Mouse (Mus musculus): Measurements from ENCODE around the gene Gm43302. TPM values are rescaled to one million over a fixed set of nuclear protein-coding genes. Genes with fewer than 3 reads are reported as not detected.
"Not testable (repeated sequence)": the region's sequence is repeated elsewhere in the genome, so short reads cannot be mapped to it uniquely, and the experiment has no call there.

Gm43302 gene
- not detected in 2 replicates for polyA plus RNA-seq (2015; fragmentation: Nextera tagmentation; extraction: Ambion mirVana)

GRCm38 (mm10) chr5:105293226-105294165 is at the start of gene Gm43302, which contains the start of gene Gbp6:
TSS of gene Gm43302 (minus strand) at chr5:105293695.
TSS of gene Gbp6 (minus strand) at chr5:105293698.
- H3K9me3 ChIP-seq, H3K27me3 ChIP-seq, H3K9ac ChIP-seq, H3K4me3 ChIP-seq, H3K36me3 ChIP-seq: not testable (repeated sequence)
- Histone ChIP-seq H3K27ac (peak within 1 kb of the TSS; percentile 66), H3K4me1 (0 out of 2 replicates have a peak, but pooled peaks cover 10% of the 10 kb centered on the region), H3K4me2 (peak within 1 kb of the TSS; percentile 27)
- 10% methylated on average over 3 of the region's 3 CpGs for WGBS
- peak; percentile 85 for ATAC-seq (ENCODE audit: borderline replicate concordance, extremely low read depth, low FRiP score, low TSS enrichment)

DNA sequence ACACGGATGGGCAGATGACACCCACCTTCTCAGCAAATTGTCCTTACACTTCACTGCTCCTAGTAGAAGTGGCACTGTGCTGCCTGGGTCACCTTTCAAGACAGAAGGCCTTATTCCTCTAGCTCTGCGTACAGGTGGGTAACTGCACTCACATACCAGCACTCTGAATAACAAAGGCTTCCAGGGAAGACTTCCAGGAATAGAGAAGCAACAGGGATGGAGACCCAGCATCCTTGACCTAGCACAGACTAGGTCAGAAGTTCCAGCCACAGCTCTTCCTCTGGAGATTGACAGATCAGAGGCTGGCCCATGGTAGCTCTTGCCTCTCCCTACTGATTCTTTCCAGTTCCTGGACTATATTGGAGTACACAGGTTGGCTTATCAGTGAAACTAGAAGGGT is 47.8 kb upstream of the Gm43302 start:
- no peaks in the 10 kb centered on the region for H3K36me3 ChIP-seq
- H3K4me2 ChIP-seq: no peak overlapping the region
- no peak overlapping the region for H3K4me3 ChIP-seq
- no peak overlapping the region for H3K27ac ChIP-seq
- H3K9ac ChIP-seq: no peak overlapping the region
- no peak for ATAC-seq (ENCODE audit: borderline replicate concordance, extremely low read depth, low FRiP score, low TSS enrichment)
- WGBS: 76% methylated on average over 2 of the region's 2 CpGs
- peaks cover 4% of the 10 kb centered on the region; the same call in 1 of the 2 replicates for H3K4me1 ChIP-seq
- no peaks in the 10 kb centered on the region for H3K9me3 ChIP-seq
- no peaks in the 10 kb centered on the region for H3K27me3 ChIP-seq

GRCm38 (mm10) chr5:105322543-105322942 is 29.0 kb upstream of the Gm43302 start:
- Histone ChIP-seq H3K4me1 (no peaks in the 10 kb centered on the region), H3K4me3 (no peak overlapping the region), H3K27me3 (no peaks in the 10 kb centered on the region), H3K4me2 (no peak overlapping the region), H3K36me3 (no peaks in the 10 kb centered on the region), H3K9ac (no peak overlapping the region), H3K27ac (no peak overlapping the region), H3K9me3 (no peaks in the 10 kb centered on the region)
- WGBS: 57% methylated on average over 2 of the region's 2 CpGs
- ATAC-seq (ENCODE audit: borderline replicate concordance, extremely low read depth, low FRiP score, low TSS enrichment): no peak

DNA sequence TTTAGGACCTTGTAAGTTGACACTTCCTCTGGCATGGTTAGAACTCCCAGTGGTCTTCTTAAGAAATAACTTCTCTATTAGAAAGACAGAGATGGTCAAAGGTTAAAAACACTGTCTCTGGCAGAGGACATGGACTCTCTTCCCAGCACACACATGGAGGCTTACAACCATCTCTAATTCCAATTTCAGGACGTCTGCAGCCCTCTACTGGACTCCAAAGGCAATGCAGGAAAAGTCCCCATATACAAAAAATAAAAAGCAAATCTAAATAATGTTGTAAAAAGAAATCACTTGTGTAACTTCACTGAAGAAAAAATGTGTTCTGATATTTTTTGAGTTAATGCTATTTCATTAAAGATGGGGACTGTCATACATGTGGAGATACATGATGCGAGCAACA is 17.4 kb upstream of the Gm43302 start:
- no peak for ATAC-seq (ENCODE audit: borderline replicate concordance, extremely low read depth, low FRiP score, low TSS enrichment)
- H3K4me3 ChIP-seq: no peak overlapping the region
- no peaks in the 10 kb centered on the region for H3K4me1 ChIP-seq
- H3K27ac ChIP-seq: no peak overlapping the region
- H3K9ac ChIP-seq: no peak overlapping the region
- no peak overlapping the region for H3K4me2 ChIP-seq
- WGBS: 74% methylated on average over 2 of the region's 2 CpGs
- H3K9me3 ChIP-seq: no peaks in the 10 kb centered on the region
- H3K27me3 ChIP-seq: no peaks in the 10 kb centered on the region
- H3K36me3 ChIP-seq: no peaks in the 10 kb centered on the region

DNA sequence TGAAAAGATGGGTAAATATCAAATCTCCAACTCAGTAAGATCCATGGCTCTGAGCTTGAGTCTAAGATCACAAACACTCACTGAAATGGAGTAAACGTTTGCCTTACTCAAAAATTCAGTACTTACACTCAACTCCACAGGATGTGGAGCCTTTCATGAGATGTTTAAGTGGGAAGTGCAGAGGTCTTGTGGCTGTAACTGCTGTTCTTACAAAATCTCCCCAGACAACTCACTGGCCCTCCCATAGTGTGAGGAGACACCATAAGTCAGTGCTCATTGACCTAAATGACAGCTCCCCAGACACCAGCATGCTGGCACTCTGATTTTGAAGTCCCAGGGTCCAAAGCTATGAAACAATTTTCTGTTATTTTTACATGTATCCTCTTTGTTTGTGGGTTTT is 15.7 kb upstream of the Gm43302 start:
- not testable (repeated sequence) for H3K27ac ChIP-seq; H3K36me3 ChIP-seq; H3K4me1 ChIP-seq; H3K4me2 ChIP-seq; H3K27me3 ChIP-seq; H3K4me3 ChIP-seq; H3K9me3 ChIP-seq; ATAC-seq (ENCODE audit: borderline replicate concordance, extremely low read depth, low FRiP score, low TSS enrichment); H3K9ac ChIP-seq
- WGBS: 35% methylated on average over 1 of the region's 1 CpGs

DNA sequence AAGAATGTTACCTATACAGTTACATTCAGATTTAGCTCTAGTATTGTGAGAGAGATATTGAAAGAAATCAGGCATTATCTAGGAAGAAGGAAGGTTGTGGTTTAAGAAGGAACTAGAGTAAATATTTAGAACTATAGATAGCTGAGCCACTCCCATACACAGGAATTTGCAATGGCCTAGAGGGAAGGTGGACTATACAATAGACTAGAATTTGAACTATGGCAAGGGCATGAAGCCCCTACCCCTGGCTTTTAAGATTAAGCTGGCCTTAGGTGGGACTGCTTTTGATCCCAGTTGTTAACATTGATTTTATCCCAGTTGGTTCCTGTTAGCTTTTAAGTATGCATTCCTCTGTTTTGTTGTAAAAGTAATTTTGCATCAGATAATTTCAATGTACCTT is 13.5 kb upstream of the Gm43302 start:
- H3K9ac ChIP-seq; ATAC-seq (ENCODE audit: borderline replicate concordance, extremely low read depth, low FRiP score, low TSS enrichment); H3K4me3 ChIP-seq: not testable (repeated sequence)

DNA sequence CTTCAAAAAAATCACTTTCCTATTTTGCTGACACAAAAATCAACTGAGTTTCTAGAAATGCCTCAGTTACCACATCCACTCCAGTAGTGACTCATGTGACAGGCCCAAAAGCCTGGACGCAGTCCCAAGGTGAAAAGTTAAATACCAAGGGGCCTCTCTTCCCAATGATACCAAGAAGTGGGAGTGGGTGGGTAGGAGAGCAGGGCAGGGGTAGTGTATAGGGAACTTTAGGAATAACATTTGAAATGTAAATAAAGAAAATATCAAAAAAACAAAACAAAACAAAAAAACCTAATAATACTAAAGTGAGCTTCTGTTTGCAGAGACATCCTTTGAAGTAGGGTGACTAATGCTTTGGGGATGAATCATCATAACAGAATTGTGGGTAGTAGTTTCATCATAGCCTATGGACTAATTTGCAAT is 12.7 kb upstream of the Gm43302 start:
- H3K27me3 ChIP-seq: no peaks in the 10 kb centered on the region
- no peak overlapping the region for H3K4me2 ChIP-seq
- H3K27ac ChIP-seq: no peak overlapping the region
- H3K36me3 ChIP-seq: no peaks in the 10 kb centered on the region
- no peak for ATAC-seq (ENCODE audit: borderline replicate concordance, extremely low read depth, low FRiP score, low TSS enrichment)
- no peak overlapping the region for H3K4me3 ChIP-seq
- no peaks in the 10 kb centered on the region for H3K9me3 ChIP-seq
- WGBS: 58% methylated on average over 1 of the region's 1 CpGs
- no peak overlapping the region for H3K9ac ChIP-seq
- H3K4me1 ChIP-seq: no peaks in the 10 kb centered on the region

More for the DNA sequence above, 13.5 kb upstream of the Gm43302 start:
- not testable (repeated sequence) for H3K27me3 ChIP-seq, H3K9me3 ChIP-seq, H3K27ac ChIP-seq, H3K4me1 ChIP-seq, H3K36me3 ChIP-seq, H3K4me2 ChIP-seq

DNA sequence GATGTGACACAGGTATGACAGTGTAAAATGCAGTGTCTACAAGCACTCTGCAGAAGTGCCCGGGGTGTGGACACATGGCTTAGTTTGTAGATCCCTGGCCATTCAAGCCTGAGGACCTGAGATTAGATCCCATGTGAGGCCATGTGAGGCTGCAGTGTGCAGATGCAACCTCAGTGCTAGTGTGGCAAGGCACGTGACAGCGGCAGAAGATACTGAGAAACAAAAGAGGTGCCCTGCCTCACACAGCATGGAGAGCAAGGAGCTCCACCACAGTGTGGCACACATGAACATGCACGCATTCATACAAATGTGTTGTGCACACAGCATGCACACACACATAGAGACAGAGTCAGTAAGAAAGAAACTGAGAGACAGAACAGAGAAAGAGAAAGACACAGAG is 12.2 kb upstream of the Gm43302 start:
- not testable (repeated sequence) for H3K36me3 ChIP-seq; H3K27me3 ChIP-seq; ATAC-seq (ENCODE audit: borderline replicate concordance, extremely low read depth, low FRiP score, low TSS enrichment); H3K4me2 ChIP-seq; H3K9ac ChIP-seq; H3K4me1 ChIP-seq; H3K9me3 ChIP-seq; H3K27ac ChIP-seq; H3K4me3 ChIP-seq
- WGBS: 90% methylated on average over 4 of the region's 4 CpGs

- no peak for ATAC-seq (ENCODE audit: borderline replicate concordance, extremely low read depth, low FRiP score, low TSS enrichment)
- no peak overlapping the region for H3K9ac ChIP-seq
- H3K4me3 ChIP-seq: no peak overlapping the region
- no peaks in the 10 kb centered on the region for H3K27me3 ChIP-seq
- no peaks in the 10 kb centered on the region for H3K4me1 ChIP-seq
- no peak overlapping the region for H3K4me2 ChIP-seq
- no peak overlapping the region for H3K27ac ChIP-seq
- no peaks in the 10 kb centered on the region for H3K9me3 ChIP-seq
- H3K36me3 ChIP-seq: no peaks in the 10 kb centered on the region
- 86% methylated on average over 4 of the region's 4 CpGs for WGBS
Measured at GRCm38 (mm10) chr5:105301963-105302362, 8.5 kb upstream of the Gm43302 start.

- H3K4me3 ChIP-seq: no peak overlapping the region
- no peaks in the 10 kb centered on the region for H3K27me3 ChIP-seq
- no peak overlapping the region for H3K4me2 ChIP-seq
- H3K9ac ChIP-seq: no peak overlapping the region
- no peaks in the 10 kb centered on the region for H3K9me3 ChIP-seq
- no peaks in the 10 kb centered on the region for H3K36me3 ChIP-seq
- no peaks in the 10 kb centered on the region for H3K4me1 ChIP-seq
- no peak overlapping the region for H3K27ac ChIP-seq
- 61% methylated on average over 2 of the region's 2 CpGs for WGBS
- ATAC-seq (ENCODE audit: borderline replicate concordance, extremely low read depth, low FRiP score, low TSS enrichment): peak; percentile 14; the same call in 1 of the 2 replicates
Measured at GRCm38 (mm10) chr5:105301531-105301930, 8.0 kb upstream of the Gm43302 start.

DNA sequence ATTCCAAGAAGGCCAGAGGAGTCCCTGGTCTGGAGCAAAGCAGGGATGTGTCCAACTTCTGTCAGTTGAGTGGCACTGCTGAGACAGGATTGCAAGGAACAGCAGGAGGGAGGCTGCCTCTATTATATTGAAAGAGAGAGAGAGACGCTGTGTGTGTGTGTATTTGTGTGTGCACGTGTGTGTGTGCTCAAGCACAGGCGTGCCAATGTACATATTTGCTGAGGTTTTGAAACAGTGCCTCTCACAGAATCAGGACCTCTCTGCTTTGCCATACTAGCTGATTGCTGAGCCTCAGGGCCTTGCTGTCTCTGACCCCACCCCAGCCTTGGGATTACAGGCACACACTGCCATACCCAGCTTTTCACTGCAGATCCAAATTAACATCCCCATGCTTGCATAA is 2.3 kb upstream of the Gm43302 start:
- Histone ChIP-seq H3K27me3 (no peaks in the 10 kb centered on the region), H3K4me2 (no peak overlapping the region), H3K4me3 (no peak overlapping the region), H3K4me1 (0 out of 2 replicates have a peak, but pooled peaks cover 10% of the 10 kb centered on the region), H3K27ac (no peak overlapping the region), H3K9ac (no peak overlapping the region), H3K36me3 (no peaks in the 10 kb centered on the region), H3K9me3 (no peaks in the 10 kb centered on the region)
- 0 out of 2 replicates have a peak, but pooled peaks have one; percentile 44 for ATAC-seq (ENCODE audit: borderline replicate concordance, extremely low read depth, low FRiP score, low TSS enrichment)
- 47% methylated on average over 3 of the region's 3 CpGs for WGBS

GRCm38 (mm10) chr5:105292492-105292891 is 1.0 kb downstream of the Gm43302 start:
- ATAC-seq (ENCODE audit: borderline replicate concordance, extremely low read depth, low FRiP score, low TSS enrichment): no peak
- Histone ChIP-seq H3K27me3 (no peaks in the 10 kb centered on the region), H3K36me3 (no peaks in the 10 kb centered on the region), H3K9me3 (no peaks in the 10 kb centered on the region), H3K9ac (no peak overlapping the region), H3K27ac (no peak overlapping the region), H3K4me2 (no peak overlapping the region), H3K4me3 (no peak overlapping the region), H3K4me1 (0 out of 2 replicates have a peak, but pooled peaks cover 10% of the 10 kb centered on the region)
- 88% methylated on average over 1 of the region's 1 CpGs for WGBS
